In genomic region chr4:119110512-119110911, GRCm38 (mm10) we compare ENCODE assay signal across 9 mouse cellular contexts. TPM values are rescaled to one million over a fixed set of nuclear protein-coding genes. Genes with fewer than 3 reads are reported as not detected.
DNase-seq lines count a peak whose midpoint lies in the region; ATAC-seq and TF ChIP-seq lines count a peak whose summit lies in the region.
"Had no signal": no experiment of that assay in that cellular context is flagged by ENCODE, and none has a peak within 500 bp of the region (broad histone marks: within the 10 kb centered on the region; RNA-seq: fewer than 3 reads in every experiment).

No protein-coding gene starts in this region.

- no peak for TF ChIP-seq EP300 in CH12.LX (IDR thresholded peaks at IDR 0.05; ENCODE audit: low read length)

- no peaks in the 10 kb centered on the region for H3K9me3 ChIP-seq in CH12.LX (replicated peaks; ENCODE audit: low read length)
- H3K9me3 ChIP-seq in forebrain, embryonic 16.5 days (ENCODE audit: control insufficient read depth, low read length): no peaks in the 10 kb centered on the region
- no peaks in the 10 kb centered on the region for H3K9me3 ChIP-seq in liver, embryonic 15.5 days (replicated peaks)

- H3K27me3 ChIP-seq in CH12.LX (replicated peaks): no peaks in the 10 kb centered on the region
- no peaks in the 10 kb centered on the region for H3K27me3 ChIP-seq in forebrain, embryonic 16.5 days (replicated peaks; ENCODE audit: control insufficient read depth, insufficient read depth, low read length)
- peaks cover 14% of the 10 kb centered on the region; the same call in 1 of the 2 replicates for H3K27me3 ChIP-seq in liver, embryonic 15.5 days

- peaks cover 30% of the 10 kb centered on the region for H3K79me2 ChIP-seq in CH12.LX (replicated peaks; ENCODE audit: control insufficient read depth, extremely low read depth, insufficient read depth, poor library complexity, severe bottlenecking)

- no peak for TF ChIP-seq RAD21 in CH12.LX (IDR thresholded peaks at IDR 0.05; ENCODE audit: low read depth, low read length)

- no peak for TF ChIP-seq CTCF in CH12.LX (conservative IDR thresholded peaks at IDR 0.05 in 1 of 2, IDR thresholded peaks at IDR 0.05 in 1 of 2; ENCODE audit: low read depth in 2 of 2, low read length in 2 of 2)

- dilution Hi-C loops in CH12.LX (cut with MboI; ENCODE audit: extremely low pct_ligation_motif_present, extremely low pct_unique_long_range_greater_than_20kb, low sequenced_read_pairs): no loop called here

- in situ Hi-C loops in CH12.LX (cut with MboI; ENCODE audit: low pct_ligation_motif_present, low pct_unique_long_range_greater_than_20kb, low sequenced_read_pairs): no loop called here

- H3K4me3 ChIP-seq in CH12.LX (replicated peaks in 1 of 3; ENCODE audit: low read depth in 2 of 3, low read length in 2 of 3, poor library complexity in 1 of 3): no peak overlapping the region
- peak overlapping the region; percentile 10; the same call in 1 of the 2 replicates for H3K4me3 ChIP-seq in forebrain, embryonic 16.5 days (replicated peaks; ENCODE audit: low read length)
- peak overlapping the region; percentile 96 for H3K4me3 ChIP-seq in liver, embryonic 15.5 days (replicated peaks)

- no peak overlapping the region; the same call in 1 of the 2 replicates for H3K9ac ChIP-seq in CH12.LX (ENCODE audit: insufficient read depth, low read depth)
- H3K9ac ChIP-seq in forebrain, embryonic 16.5 days (replicated peaks; ENCODE audit: low read depth, low read length): no peak overlapping the region
- peak overlapping the region; percentile 96 for H3K9ac ChIP-seq in liver, embryonic 15.5 days

- DNase-seq in embryo, embryonic 10 days (ENCODE audit: low spot score): peak; percentile 5
- DNase-seq in embryo, embryonic 9.5 days (ENCODE audit: extremely low spot score): no peak
- no peak for DNase-seq in CH12.LX (ENCODE audit: extremely low read depth)
- no peak for DNase-seq in thymus, postnatal 36 days
- no peak for DNase-seq in spleen, adult 18-20 months
- DNase-seq: gastrocnemius, postnatal 25 days had no signal

- H3K27ac ChIP-seq in CH12.LX (ENCODE audit: insufficient read depth, low read depth): no peak overlapping the region
- no peak overlapping the region for H3K27ac ChIP-seq in forebrain, embryonic 16.5 days (ENCODE audit: low read length)
- H3K27ac ChIP-seq in liver, embryonic 15.5 days (replicated peaks): peak overlapping the region; percentile 98

- no peak for ATAC-seq in forebrain, embryonic 16.5 days
- no peak for ATAC-seq in liver, embryonic 15.5 days (ENCODE audit: insufficient read depth)
- no peak for ATAC-seq in cerebellum, adult (ENCODE audit: insufficient number of reproducible peaks, low FRiP score, low TSS enrichment)

- WGBS in forebrain, embryonic 16.5 days: 14% methylated on average over 5 of the region's 5 CpGs
- 77% methylated on average over 5 of the region's 5 CpGs for WGBS in liver, embryonic 15.5 days (ENCODE audit: insufficient replicate concordance)

- peaks cover 15 to 80% of the 10 kb centered on the region in 2 experiments; a peak in 3 of 4 replicates for H3K4me1 ChIP-seq in CH12.LX (ENCODE audit: control insufficient read depth in 1 of 2, insufficient read depth in 2 of 2)
- peaks cover 35% of the 10 kb centered on the region for H3K4me1 ChIP-seq in forebrain, embryonic 16.5 days (replicated peaks; ENCODE audit: control insufficient read depth, insufficient read depth, low read length)
- H3K4me1 ChIP-seq in liver, embryonic 15.5 days (replicated peaks): peaks cover 90% of the 10 kb centered on the region

- peaks cover 5 to 40% of the 10 kb centered on the region in 2 experiments for H3K36me3 ChIP-seq in CH12.LX (replicated peaks in 1 of 2; ENCODE audit: control insufficient read depth in 1 of 2, insufficient read depth in 1 of 2, low read length in 1 of 2)
- no peaks in the 10 kb centered on the region for H3K36me3 ChIP-seq in forebrain, embryonic 16.5 days (ENCODE audit: control insufficient read depth, insufficient read depth)
- H3K36me3 ChIP-seq in liver, embryonic 15.5 days (replicated peaks): peaks cover 61% of the 10 kb centered on the region

- H3K4me2 ChIP-seq in CH12.LX (ENCODE audit: insufficient read depth, low read depth, poor library complexity, severe bottlenecking): peak overlapping the region; percentile 85
- peak overlapping the region; percentile 6 for H3K4me2 ChIP-seq in forebrain, embryonic 16.5 days (ENCODE audit: low read length)
- H3K4me2 ChIP-seq in liver, embryonic 15.5 days: peak overlapping the region; percentile 86

- TF ChIP-seq POLR2A in CH12.LX (IDR thresholded peaks at IDR 0.05; ENCODE audit: low read depth, low read length): no peak

TF ChIP-seq in CH12.LX, 34 proteins besides CTCF, POLR2A, EP300 and RAD21:
- TF ChIP-seq BHLHE40 (IDR thresholded peaks at IDR 0.05; ENCODE audit: low read depth, low read length) (no peak), JUND (conservative IDR thresholded peaks at IDR 0.05; ENCODE audit: low read depth, low read length) (no peak), CHD1 (IDR thresholded peaks at IDR 0.05; ENCODE audit: low read depth, low read length) (no peak), SMC3 (IDR thresholded peaks at IDR 0.05; ENCODE audit: low read depth, low read length) (no peak), GABPA (IDR thresholded peaks at IDR 0.05; ENCODE audit: insufficient replicate concordance, low read depth, low read length) (no peak), JUN (IDR thresholded peaks at IDR 0.05; ENCODE audit: insufficient read depth, low read depth, low read length) (no peak), CHD2 (IDR thresholded peaks at IDR 0.05; ENCODE audit: low read length) (no peak), MAFK (IDR thresholded peaks at IDR 0.05; ENCODE audit: insufficient replicate concordance, low read length) (no peak), ZC3H11A (IDR thresholded peaks at IDR 0.05; ENCODE audit: low read depth, low read length) (no peak), ZNF384 (IDR thresholded peaks at IDR 0.05; ENCODE audit: low read depth, low read length) (no peak), MAX (IDR thresholded peaks at IDR 0.05; ENCODE audit: low read length) (no peak), E2F4 (IDR thresholded peaks at IDR 0.05; ENCODE audit: insufficient replicate concordance, low read depth, low read length) (no peak), ZKSCAN1 (IDR thresholded peaks at IDR 0.05; ENCODE audit: borderline replicate concordance, low read depth, low read length) (no peak), POLR2AphosphoS2 (IDR thresholded peaks at IDR 0.05; ENCODE audit: low read depth, low read length) (no peak)

RNA-seq across cellular contexts. Expression of gene Slc2a1, which starts 2.0 kb away (rescaled TPM):
- total RNA-seq in CH12.LX (2012; rRNA removed) (26.8 and 46.2 TPM in 2 replicates), CH12.LX (2014; rRNA removed) (55.3 and 64.9 TPM in 2 replicates)
- polyA plus RNA-seq in CH12.LX (2012; ENCODE audit: insufficient read length, low read depth): 30.5 and 33.4 TPM in 2 replicates
- polyA plus RNA-seq in forebrain, embryonic 16.5 days (2015; fragmentation: Nextera tagmentation; extraction: Ambion mirVana): 88.3 and 103 TPM in 2 replicates
- polyA plus RNA-seq in liver, embryonic 15.5 days (2015; fragmentation: Nextera tagmentation; extraction: Ambion mirVana): 293 and 326 TPM in 2 replicates

Comparison
In these comparisons a context has a peak if more than half of its experiments do, and no peak if none do; other contexts are left out.
1. H3K4me2 ChIP-seq: peak in every context shown above with its lines; median percentile 86 in liver, embryonic 15.5 days; 85 in CH12.LX; 6 in forebrain, embryonic 16.5 days.
2. H3K4me3 ChIP-seq: peak in forebrain, embryonic 16.5 days (single experiment) and liver, embryonic 15.5 days (single experiment); none in CH12.LX (0 of 3).